Mouse (Mus musculus) forebrain, embryonic 16.5 days (tissue): ENCODE data around the gene Smarcal1. TPM values are rescaled to one million over a fixed set of nuclear protein-coding genes. Genes with fewer than 3 reads are reported as not detected.

Experiments
- ATAC-seq: fragments of 200-750 bp; cut with Nextera tagmentation; 2 replicates; pipeline ENCODE4 v1.8.0; 2017; ENCODE audit warnings: mild to moderate bottlenecking, moderate library complexity
- H3K27ac ChIP-seq: fragments of 300-500 bp; sonication (generic); 2 replicates; pipeline ENCODE4 v1.5.1; 2014; ENCODE audit warnings: low read length, control low read depth
- H3K27me3 ChIP-seq: fragments of 300-500 bp; sonication (generic); replicated peaks from 2 replicates; pipeline ENCODE4 v1.6.1; 2014; ENCODE audit warnings: low read length; ENCODE audit not compliant: control insufficient read depth, insufficient read depth
- H3K36me3 ChIP-seq: fragments of 300-500 bp; sonication (generic); 2 replicates; pipeline ENCODE4 v1.6.1; 2014; ENCODE audit not compliant: control insufficient read depth, insufficient read depth
- H3K4me1 ChIP-seq: fragments of 300-500 bp; sonication (generic); replicated peaks from 2 replicates; pipeline ENCODE4 v1.6.1; 2014; ENCODE audit warnings: low read length; ENCODE audit not compliant: control insufficient read depth, insufficient read depth
- H3K4me2 ChIP-seq: fragments of 300-500 bp; sonication (generic); 2 replicates; pipeline ENCODE4 v1.6.1; 2014; ENCODE audit warnings: mild to moderate bottlenecking, low read length, control low read depth
- H3K4me3 ChIP-seq: fragments of 300-500 bp; sonication (generic); replicated peaks from 2 replicates; pipeline ENCODE4 v1.5.1; 2014; ENCODE audit warnings: mild to moderate bottlenecking, low read length, control low read depth
- H3K9ac ChIP-seq: fragments of 300-500 bp; sonication (generic); replicated peaks from 2 replicates; pipeline ENCODE4 v1.6.1; 2014; ENCODE audit warnings: low read depth, low read length, control low read depth
- H3K9me3 ChIP-seq: fragments of 300-500 bp; sonication (generic); 2 replicates; pipeline ENCODE4 v1.6.1; 2016; ENCODE audit warnings: low read length; ENCODE audit not compliant: control insufficient read depth
- WGBS: fragments of 180-500 bp; shearing (Covaris S2); extraction: QIAGEN DNeasy Blood & Tissue Kit; methylation state at CpG from one replicate; pipeline ENCODE4 v1.1.7; 2014; 5-methylcytosine and 5-hydroxymethylcytosine counted together
- polyA plus RNA-seq: library from polyadenylated mRNA; unstranded; fragments of >200 nt; fragmentation: Nextera tagmentation; extraction: Ambion mirVana; gene quantifications from 2 replicates; pipeline ENCODE4 v1.2.1, GENCODE M21; 2015

Gene Smarcal1
- polyA plus RNA-seq, 1 experiment from 2014 or later = 29.2 TPM

DNA sequence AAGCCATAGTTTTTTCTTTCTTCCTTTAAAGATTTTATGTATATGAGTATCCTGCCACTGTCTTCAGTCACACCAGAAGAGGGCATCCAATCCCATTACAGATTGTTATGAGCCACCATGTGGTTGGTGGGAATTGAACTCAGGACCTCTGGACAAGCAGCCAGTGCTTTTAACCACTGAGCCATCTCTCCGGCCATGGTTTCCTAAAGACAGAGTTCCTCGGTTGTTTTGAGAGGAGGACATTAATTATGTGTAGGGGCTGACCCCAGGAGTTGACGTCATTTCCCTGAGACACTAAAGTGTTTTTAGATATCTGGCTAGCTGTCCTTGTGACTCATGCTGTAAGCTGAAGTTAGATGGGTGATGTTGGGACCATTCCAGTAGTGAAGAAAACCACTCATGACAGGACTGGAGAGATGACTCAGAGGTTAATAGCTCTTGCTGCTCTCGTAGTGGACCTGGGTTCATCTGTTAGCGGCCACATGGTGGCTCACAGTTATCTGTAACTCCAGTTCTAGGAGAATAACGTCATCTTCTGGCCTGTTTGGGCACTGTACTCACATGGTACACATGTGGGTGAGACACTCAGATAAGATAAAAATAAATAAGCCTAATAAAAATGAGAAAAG is 18.6 kb upstream of the Smarcal1 start:
- 85% methylated on average over 6 of the region's 6 CpGs for WGBS
- H3K27ac ChIP-seq = no peak overlapping the region
- no peak for ATAC-seq
- H3K4me3 ChIP-seq = no peak overlapping the region
- H3K9ac ChIP-seq = no peak overlapping the region
- H3K27me3 ChIP-seq = no peaks in the 10 kb centered on the region
- H3K4me2 ChIP-seq = no peak overlapping the region
- no peaks in the 10 kb centered on the region for H3K4me1 ChIP-seq
- H3K36me3 ChIP-seq = no peaks in the 10 kb centered on the region
- no peaks in the 10 kb centered on the region for H3K9me3 ChIP-seq

DNA sequence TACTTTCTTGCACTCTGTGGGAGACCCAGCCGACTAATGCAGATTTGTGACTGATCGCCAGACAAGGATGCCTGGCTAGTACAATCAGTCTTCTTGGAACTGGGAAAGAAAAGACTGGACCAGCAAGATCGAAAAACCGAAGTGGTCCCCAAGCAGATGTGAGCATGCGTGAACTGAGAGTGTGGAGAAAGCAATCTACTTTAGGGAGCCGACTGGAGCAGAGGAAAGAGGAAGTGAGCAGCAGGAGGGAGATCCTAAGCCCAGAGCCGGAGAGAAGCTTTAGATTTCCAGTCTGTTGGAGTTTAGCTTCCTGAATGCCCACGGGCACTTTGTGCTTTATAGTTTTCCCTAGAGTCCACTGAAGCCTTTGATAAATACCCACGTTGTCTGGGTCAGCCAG is 16.0 kb upstream of the Smarcal1 start:
- peak; percentile 45; the same call in 1 of the 2 replicates for ATAC-seq
- H3K4me3 ChIP-seq = peak overlapping the region; percentile 8
- no peaks in the 10 kb centered on the region for H3K36me3 ChIP-seq
- no peak overlapping the region for H3K27ac ChIP-seq
- H3K9me3 ChIP-seq = no peaks in the 10 kb centered on the region
- no peak overlapping the region for H3K9ac ChIP-seq
- peak overlapping the region; percentile 20; the same call in 1 of the 2 replicates for H3K4me2 ChIP-seq
- WGBS = 27% methylated on average over 9 of the region's 9 CpGs
- no peaks in the 10 kb centered on the region for H3K4me1 ChIP-seq
- no peaks in the 10 kb centered on the region for H3K27me3 ChIP-seq

DNA sequence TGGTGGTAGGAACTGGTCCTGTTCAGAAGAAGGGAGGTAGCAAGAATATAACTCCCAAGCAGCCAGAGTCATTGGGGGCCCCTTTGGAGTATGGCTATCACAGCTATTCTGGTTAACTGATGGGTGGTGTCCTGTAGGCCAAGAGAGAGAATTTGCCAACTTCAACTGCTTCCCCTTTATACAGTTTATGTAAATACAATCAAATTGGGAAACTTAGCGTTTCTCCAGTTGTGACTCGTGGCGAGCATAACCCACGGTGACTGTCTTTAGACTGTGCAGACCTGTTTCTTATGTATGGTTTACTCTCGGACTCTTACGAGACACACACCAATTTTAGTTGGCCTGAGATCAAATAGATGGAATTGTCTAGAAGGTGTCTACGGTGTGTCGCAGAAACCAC is 14.3 kb upstream of the Smarcal1 start:
- no peaks in the 10 kb centered on the region for H3K4me1 ChIP-seq
- H3K9ac ChIP-seq = no peak overlapping the region
- 94% methylated on average over 8 of the region's 8 CpGs for WGBS
- H3K27me3 ChIP-seq = no peaks in the 10 kb centered on the region
- no peak overlapping the region for H3K4me2 ChIP-seq
- H3K4me3 ChIP-seq = no peak overlapping the region
- no peak for ATAC-seq
- no peaks in the 10 kb centered on the region for H3K36me3 ChIP-seq
- no peak overlapping the region for H3K27ac ChIP-seq
- H3K9me3 ChIP-seq = no peaks in the 10 kb centered on the region

- H3K4me3 ChIP-seq = no peak overlapping the region
- 53% methylated on average over 7 of the region's 7 CpGs for WGBS
- H3K27ac ChIP-seq = no peak overlapping the region
- H3K4me1 ChIP-seq = peaks cover 17% of the 10 kb centered on the region
- H3K36me3 ChIP-seq = no peaks in the 10 kb centered on the region
- H3K4me2 ChIP-seq = no peak overlapping the region
- H3K9ac ChIP-seq = no peak overlapping the region
- no peaks in the 10 kb centered on the region for H3K27me3 ChIP-seq
- no peaks in the 10 kb centered on the region for H3K9me3 ChIP-seq
- ATAC-seq = no peak
These were observed 9.0 kb upstream of the Smarcal1 start for GRCm38 (mm10) chr1:72574047-72574446.

DNA sequence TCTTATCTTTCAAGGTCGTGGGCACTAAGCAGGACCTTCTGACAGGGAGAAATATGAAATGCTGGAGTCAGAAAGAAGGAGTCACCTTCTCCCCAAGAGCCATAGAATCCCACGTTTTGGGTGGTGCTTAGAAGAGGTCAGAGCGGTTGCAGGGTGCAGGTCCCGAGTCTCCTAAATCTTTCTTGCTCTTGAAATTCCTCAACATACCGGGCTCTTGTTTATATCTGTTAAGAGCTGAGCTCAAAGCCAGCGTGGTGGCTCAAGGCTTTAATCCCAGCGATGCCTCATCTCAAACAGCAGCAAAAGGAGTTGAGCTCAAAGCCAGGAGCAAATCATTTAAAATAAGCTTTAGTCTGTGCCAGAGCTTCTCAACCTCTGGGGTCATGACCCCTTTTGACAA is 8.4 kb upstream of the Smarcal1 start:
- no peaks in the 10 kb centered on the region for H3K36me3 ChIP-seq
- H3K9ac ChIP-seq = no peak overlapping the region
- ATAC-seq = no peak
- H3K27ac ChIP-seq = no peak overlapping the region
- 65% methylated on average over 7 of the region's 7 CpGs for WGBS
- no peak overlapping the region for H3K4me3 ChIP-seq
- H3K4me2 ChIP-seq = no peak overlapping the region
- H3K4me1 ChIP-seq = peaks cover 17% of the 10 kb centered on the region
- H3K9me3 ChIP-seq = no peaks in the 10 kb centered on the region
- H3K27me3 ChIP-seq = no peaks in the 10 kb centered on the region

DNA sequence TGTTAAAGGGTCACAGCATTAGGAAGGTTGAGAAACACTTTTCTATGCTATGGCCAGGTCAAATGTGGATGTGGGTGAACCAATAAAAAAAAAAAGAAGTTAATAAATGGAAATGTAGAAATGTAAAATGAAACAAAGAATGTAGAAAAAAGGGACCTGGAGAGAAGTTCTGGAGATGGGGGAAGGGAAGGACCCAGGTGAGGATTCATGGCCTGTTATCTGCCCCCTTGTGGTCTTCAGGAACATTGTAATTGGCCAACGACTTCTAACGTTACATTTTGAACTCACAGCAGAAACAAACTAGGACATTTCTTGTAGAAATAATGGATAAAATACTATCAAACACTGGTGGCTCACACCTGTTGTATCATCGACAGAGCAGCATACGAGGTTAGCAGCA is 7.9 kb upstream of the Smarcal1 start:
- H3K4me3 ChIP-seq = no peak overlapping the region
- no peak overlapping the region for H3K27ac ChIP-seq
- no peak overlapping the region for H3K9ac ChIP-seq
- no peak for ATAC-seq
- WGBS = 53% methylated on average over 4 of the region's 4 CpGs
- no peaks in the 10 kb centered on the region for H3K27me3 ChIP-seq
- peaks cover 17% of the 10 kb centered on the region for H3K4me1 ChIP-seq
- H3K9me3 ChIP-seq = no peaks in the 10 kb centered on the region
- no peaks in the 10 kb centered on the region for H3K36me3 ChIP-seq
- no peak overlapping the region for H3K4me2 ChIP-seq

DNA sequence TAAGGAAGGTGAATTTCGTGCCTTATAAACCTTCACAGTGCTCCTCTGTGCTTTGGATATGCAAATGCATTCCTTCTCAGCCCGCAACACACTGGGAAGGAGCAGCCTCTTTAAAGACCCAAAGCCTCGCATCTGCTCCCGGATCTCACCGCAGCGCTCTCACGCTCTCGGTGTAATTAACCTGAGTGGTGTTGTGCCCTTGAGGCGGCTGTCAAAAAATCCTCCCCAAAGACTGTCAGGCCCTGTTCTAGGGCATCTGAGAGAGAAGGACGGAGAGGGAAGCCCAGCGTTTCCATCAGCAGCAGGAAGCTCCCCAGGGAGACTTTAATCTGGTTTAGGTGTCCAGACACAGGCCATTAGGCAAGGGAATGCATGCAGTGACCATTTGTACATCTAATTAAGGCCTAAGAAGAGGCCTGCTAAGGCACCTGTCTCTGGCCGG is 5.5 kb upstream of the Smarcal1 start:
- ATAC-seq = no peak
- WGBS = 3% methylated on average over 12 of the region's 12 CpGs
- Histone ChIP-seq H3K4me1 (peaks cover 19% of the 10 kb centered on the region), H3K4me2 (peak overlapping the region; percentile 47), H3K9me3 (no peaks in the 10 kb centered on the region), H3K4me3 (0 out of 2 replicates have a peak overlapping the region, but pooled peaks have one; percentile 13), H3K9ac (peak overlapping the region; percentile 40; the same call in 1 of the 2 replicates), H3K36me3 (no peaks in the 10 kb centered on the region), H3K27ac (no peak overlapping the region), H3K27me3 (no peaks in the 10 kb centered on the region)

GRCm38 (mm10) chr1:72578351-72578750 is 4.7 kb upstream of the Smarcal1 start:
- Histone ChIP-seq H3K27ac (no peak overlapping the region), H3K36me3 (no peaks in the 10 kb centered on the region), H3K4me3 (peak overlapping the region; percentile 18), H3K9ac (peak overlapping the region; percentile 0; the same call in 1 of the 2 replicates), H3K4me1 (peaks cover 21% of the 10 kb centered on the region), H3K4me2 (peak overlapping the region; percentile 11), H3K9me3 (no peaks in the 10 kb centered on the region), H3K27me3 (no peaks in the 10 kb centered on the region)
- no peak for ATAC-seq
- WGBS = 33% methylated on average over 15 of the region's 15 CpGs

GRCm38 (mm10) chr1:72578806-72579205 is 4.2 kb upstream of the Smarcal1 start:
- WGBS = 16% methylated on average over 4 of the region's 4 CpGs
- Histone ChIP-seq H3K4me3 (peak overlapping the region; percentile 18), H3K27ac (no peak overlapping the region), H3K9ac (peak overlapping the region; percentile 0; the same call in 1 of the 2 replicates), H3K36me3 (no peaks in the 10 kb centered on the region), H3K9me3 (no peaks in the 10 kb centered on the region), H3K4me2 (peak overlapping the region; percentile 11), H3K27me3 (no peaks in the 10 kb centered on the region), H3K4me1 (peaks cover 24% of the 10 kb centered on the region)
- no peak for ATAC-seq
